Mouse (Mus musculus) myocyte (in vitro differentiated cells): ENCODE measurements around the gene Cd180.

ENCODE experiments used
- CEBPB ChIP-seq: IDR thresholded peaks from 2 replicates; pipeline ENCODE4 v1.6.1; 2011; ENCODE audit warnings: mild to moderate bottlenecking, moderate library complexity; ENCODE audit not compliant: poor library complexity, insufficient read depth, severe bottlenecking
- E2F4 ChIP-seq: IDR thresholded peaks from one replicate; pipeline ENCODE4 v1.6.1; 2011; ENCODE audit warnings: mild to moderate bottlenecking, control low read depth, moderate library complexity; ENCODE audit not compliant: insufficient read depth
- MAX ChIP-seq: IDR thresholded peaks from one replicate; pipeline ENCODE4 v1.6.1; 2011; ENCODE audit warnings: low read depth, mild to moderate bottlenecking, control low read depth
- MYOD1 ChIP-seq, 3 experiments: IDR thresholded peaks; one replicate each; pipeline ENCODE4 v1.6.1; 2011; ENCODE audit warnings: control low read depth in 2 of 3, low read depth in 2 of 3, mild to moderate bottlenecking in 2 of 3, moderate library complexity in 1 of 3; ENCODE audit not compliant: insufficient read length in 2 of 3, control insufficient read depth in 1 of 3
- MYOG ChIP-seq, 3 experiments: IDR thresholded peaks; one replicate each; pipeline ENCODE4 v1.6.1; 2011; ENCODE audit warnings: control low read depth in 2 of 3, low read depth in 2 of 3, mild to moderate bottlenecking in 2 of 3; ENCODE audit not compliant: insufficient read length in 2 of 3, control insufficient read depth in 1 of 3, insufficient read depth in 1 of 3
- POLR2A ChIP-seq: IDR thresholded peaks from one replicate; pipeline ENCODE4 v1.6.1; 2011; ENCODE audit warnings: low read depth, mild to moderate bottlenecking, control low read depth, moderate library complexity; ENCODE audit not compliant: insufficient read length
- POLR2AphosphoS2 ChIP-seq: IDR thresholded peaks from one replicate; pipeline ENCODE4 v1.6.1; 2011; ENCODE audit warnings: low read depth, control low read depth; ENCODE audit not compliant: insufficient read length
- SRF ChIP-seq: IDR thresholded peaks from one replicate; pipeline ENCODE4 v1.6.1; 2011; ENCODE audit warnings: low read depth; ENCODE audit not compliant: control insufficient read depth, insufficient read length
- USF1 ChIP-seq: IDR thresholded peaks from one replicate; pipeline ENCODE4 v1.6.1; 2011; ENCODE audit warnings: low read depth, mild to moderate bottlenecking, control low read depth, moderate library complexity

DNA sequence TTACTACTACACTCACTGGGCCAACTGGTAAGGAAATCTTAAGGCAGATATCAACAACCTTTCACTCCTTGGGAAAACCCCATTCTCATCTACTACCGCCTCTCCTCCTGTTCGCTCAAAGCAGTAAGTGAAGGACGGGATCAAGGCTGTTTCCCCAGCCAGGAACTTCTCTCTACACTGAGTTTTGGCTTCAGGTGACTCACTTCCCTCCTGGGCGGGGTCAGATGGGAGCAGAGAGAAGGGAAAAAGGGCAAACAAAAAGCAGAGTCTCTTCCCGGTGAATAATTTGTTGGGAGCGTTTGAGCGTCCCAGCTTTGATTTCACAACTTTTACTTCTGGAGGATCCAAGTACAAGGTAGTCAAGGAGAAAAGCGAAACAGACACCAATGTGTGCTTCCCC is 62.7 kb downstream of the Cd180 start:
- TF ChIP-seq POLR2A (no peak), USF1 (no peak), E2F4 (no peak), MAX (no peak), MYOD1 (IDR thresholded peaks at IDR 0.05; ENCODE audit: control insufficient read depth in 1 of 3, insufficient read length in 2 of 3, low read depth in 2 of 3) (no peak), MYOG (IDR thresholded peaks at IDR 0.05; ENCODE audit: control insufficient read depth in 1 of 3, insufficient read depth in 1 of 3, insufficient read length in 2 of 3, low read depth in 2 of 3) (no peak), SRF (no peak), POLR2AphosphoS2 (no peak), CEBPB (no peak)
